Mouse (Mus musculus) cerebellum, postnatal 14 days (tissue): ENCODE results near the gene Plppr5.
A peak's percentile ranks its signal among the peaks of the same experiment; 100 is the strongest.

Experiments used
- DNase-seq, 2 experiments: peaks; one replicate each; pipeline ENCODE4 v3.0.0; 2021; ENCODE audit warnings: mixed read lengths in 2 of 2

The Plppr5 gene

GRCm38 (mm10) chr3:117574529-117575252 lies at the start of gene Plppr5:
Plppr5 (plus strand) TSS chr3:117574836.
- peak; percentile 69 to 80 for DNase-seq

- DNase-seq = no peak
Observed at GRCm38 (mm10) chr3:117549899-117550298, 24.7 kb upstream of the Plppr5 start.

DNA sequence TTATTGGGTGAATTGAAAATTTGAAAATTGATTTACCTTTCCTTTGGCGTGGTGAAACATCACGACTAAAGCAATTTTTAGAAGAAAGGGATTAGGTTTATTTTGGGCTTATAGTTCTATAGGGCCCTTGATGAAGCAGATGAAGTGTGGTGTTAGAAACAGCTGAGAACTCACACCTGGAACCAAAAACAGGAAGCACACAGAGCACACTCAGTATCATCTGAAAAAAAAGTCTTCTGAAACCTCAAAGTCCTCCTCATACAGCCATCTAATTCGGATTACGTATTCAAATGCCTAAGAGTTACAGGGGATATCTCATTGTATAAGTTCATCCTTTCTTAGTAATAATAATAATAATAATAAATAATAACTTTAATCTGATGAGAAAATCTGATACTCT lies 24.1 kb upstream of the Plppr5 start:
- DNase-seq = no peak

DNA sequence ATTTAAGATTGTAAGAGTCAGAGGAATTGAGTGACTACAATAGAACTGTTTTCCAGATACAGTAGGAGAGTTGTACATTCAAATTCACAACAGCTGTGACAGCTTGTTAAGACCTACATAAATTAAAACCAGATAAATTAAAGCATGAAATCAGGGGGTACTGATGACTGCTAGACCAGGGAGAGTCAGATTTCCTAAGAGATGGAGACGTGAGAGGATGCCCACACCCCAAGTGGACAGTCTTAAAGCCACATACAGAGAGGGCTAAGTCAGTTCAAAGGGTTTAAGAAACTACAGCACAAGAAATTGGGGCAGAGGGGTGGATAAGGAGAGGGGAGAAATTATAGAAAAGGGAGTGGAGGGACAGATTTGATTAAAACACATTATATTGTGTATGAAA lies 17.7 kb upstream of the Plppr5 start:
- no peak for DNase-seq

- peak; percentile 64 to 71 for DNase-seq
Observed at GRCm38 (mm10) chr3:117575253-117575927, 754 bp downstream of the Plppr5 start.

DNA sequence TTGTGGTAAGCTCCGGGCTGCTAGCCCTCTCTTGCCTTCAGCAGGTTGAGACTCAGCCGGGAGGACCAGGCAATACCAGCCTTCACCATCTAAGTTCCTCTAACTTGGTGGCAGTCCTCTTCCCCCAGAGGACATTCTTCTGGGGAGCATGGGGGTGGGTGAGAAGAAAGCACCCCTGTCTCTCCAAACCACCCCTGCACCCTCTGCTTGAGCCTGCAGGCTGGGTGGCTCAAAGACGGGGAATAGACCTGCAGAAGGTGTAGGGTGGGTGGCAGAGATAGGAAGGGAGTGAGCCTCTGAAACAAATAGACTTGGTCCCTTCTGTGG lies 1.3 kb downstream of the Plppr5 start:
- DNase-seq = no peak

DNA sequence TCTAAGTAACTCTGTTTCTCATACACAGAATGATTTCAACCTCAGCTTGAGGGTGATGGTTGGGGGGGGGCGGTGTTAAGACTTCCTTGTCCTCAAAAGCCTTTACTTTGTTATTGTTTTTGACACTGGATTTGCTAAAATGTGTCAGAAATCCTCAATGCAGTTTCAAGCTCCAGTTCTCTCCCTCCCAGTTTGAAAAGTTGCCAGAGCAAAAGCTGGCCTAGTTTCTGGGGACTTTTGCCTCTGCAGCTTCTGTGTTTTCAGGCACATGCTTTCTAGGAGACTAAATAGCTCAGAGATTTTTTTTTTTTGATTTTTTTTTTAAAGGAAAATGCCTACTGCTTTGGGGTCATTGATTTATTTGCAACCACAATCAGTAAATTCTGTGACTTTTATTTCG lies 2.7 kb downstream of the Plppr5 start:
- peak; percentile 41 to 49 for DNase-seq

- DNase-seq = no peak
Observed at GRCm38 (mm10) chr3:117582628-117583027, 8.0 kb downstream of the Plppr5 start.

GRCm38 (mm10) chr3:117602404-117602803 lies 27.8 kb downstream of the Plppr5 start:
- DNase-seq = no peak

DNA sequence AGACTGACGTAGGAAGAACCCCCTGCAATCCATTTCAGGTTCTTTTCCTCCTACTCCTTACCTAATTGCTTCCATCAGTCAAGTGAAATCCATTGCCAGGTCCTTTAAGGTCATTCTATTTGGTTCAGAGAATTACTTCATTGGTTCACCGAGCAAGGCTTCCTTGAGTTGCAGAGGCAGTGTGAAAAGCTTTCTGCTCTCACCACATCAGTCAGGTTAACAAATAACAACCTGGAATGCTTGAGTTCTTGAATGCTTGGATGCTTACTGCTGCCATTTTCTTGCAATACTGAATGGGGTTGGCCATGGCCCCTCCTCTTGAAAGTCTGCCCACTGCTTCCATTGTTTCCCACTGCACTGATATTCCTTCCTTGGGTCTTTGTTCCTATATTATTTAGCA lies 28.8 kb downstream of the Plppr5 start:
- DNase-seq = no peak

DNA sequence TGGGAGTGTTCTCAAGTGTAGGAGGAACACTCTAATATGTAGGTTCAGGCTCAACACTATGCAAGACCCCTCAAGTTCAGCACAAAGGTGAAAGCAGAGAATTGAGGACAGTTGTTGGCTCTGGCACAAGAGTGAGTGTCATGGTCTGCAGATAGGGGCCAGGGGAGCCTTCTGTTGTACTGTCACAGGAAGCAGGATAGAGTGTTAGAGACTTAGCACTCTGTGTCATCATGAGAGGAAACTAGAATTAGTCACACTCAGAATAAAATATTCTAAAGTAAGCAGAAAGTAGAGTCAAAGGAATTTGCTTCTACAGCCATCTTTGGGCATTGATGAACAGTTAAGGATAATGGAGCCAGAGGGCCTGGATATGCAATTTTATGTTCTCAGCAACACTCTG lies 31.7 kb downstream of the Plppr5 start:
- DNase-seq = no peak

GRCm38 (mm10) chr3:117611453-117611852 lies 36.8 kb downstream of the Plppr5 start:
- no peak for DNase-seq

GRCm38 (mm10) chr3:117614856-117615255 lies 40.2 kb downstream of the Plppr5 start:
- DNase-seq = no peak

GRCm38 (mm10) chr3:117625257-117626001 lies 50.8 kb downstream of the Plppr5 start:
- no peak for DNase-seq

DNA sequence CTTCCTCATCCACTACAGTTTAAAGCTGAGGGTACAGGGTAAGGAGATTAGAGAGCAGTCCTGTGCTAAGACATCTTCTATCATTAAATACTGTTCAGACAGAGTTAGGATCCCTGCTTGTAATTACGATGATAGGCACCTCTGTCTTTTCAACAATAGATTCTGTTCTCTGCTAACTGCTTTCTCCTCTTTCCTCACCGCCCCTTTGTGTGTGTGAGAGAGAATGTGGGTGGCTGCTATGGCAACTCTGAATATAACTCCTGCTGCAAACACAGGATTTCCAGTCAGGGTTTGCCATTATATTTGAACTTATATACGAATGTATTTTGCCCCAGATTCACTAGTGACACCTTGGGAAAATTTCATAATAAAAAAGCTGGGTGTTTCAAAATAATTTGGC lies 54.2 kb downstream of the Plppr5 start:
- DNase-seq = no peak

- DNase-seq = no peak
Observed at GRCm38 (mm10) chr3:117630332-117630731, 55.7 kb downstream of the Plppr5 start.

DNA sequence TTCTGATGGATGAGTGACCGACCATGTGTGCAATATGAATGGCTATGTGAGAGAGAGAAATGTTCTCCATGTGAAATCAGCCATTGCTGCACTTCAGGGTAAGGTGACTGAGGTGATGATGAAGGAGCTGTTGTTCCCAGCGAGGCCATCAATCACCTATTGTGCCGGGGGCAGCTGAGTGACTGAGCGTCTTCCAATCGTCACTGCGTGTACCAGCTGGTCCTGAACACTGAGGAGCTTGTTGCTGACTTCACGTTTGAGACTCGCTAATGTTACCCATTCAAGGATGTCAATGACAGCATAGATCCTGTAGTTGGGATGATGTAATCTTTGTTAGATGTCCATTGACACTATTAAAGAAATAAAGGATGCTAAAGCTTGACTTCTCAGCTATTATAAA lies 74.0 kb downstream of the Plppr5 start:
- no peak for DNase-seq

- DNase-seq = no peak
Observed at GRCm38 (mm10) chr3:117664316-117664715, 89.7 kb downstream of the Plppr5 start.

DNA sequence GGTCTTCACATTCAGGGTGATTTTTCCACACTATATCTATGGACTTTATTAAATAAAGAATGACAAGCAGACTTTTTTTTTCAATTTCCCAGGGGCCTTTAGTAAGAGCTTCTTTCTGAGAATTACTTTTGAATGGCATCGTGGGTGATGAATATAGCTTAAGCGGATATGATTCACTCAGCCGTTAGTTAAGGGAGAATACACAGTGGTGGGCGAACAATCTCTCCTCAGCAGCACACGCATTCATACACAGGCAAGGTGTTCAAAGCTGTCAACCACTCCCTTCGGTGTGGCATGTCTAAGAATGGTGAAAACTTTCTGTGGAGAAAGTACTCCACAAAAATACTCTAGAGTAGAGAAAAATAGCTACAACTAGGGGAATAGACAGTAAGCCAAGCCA lies 104.6 kb downstream of the Plppr5 start:
- DNase-seq = no peak

GRCm38 (mm10) chr3:117684640-117685039 lies 110.0 kb downstream of the Plppr5 start:
- DNase-seq = no peak

GRCm38 (mm10) chr3:117686036-117686435 lies 111.4 kb downstream of the Plppr5 start:
- no peak for DNase-seq

DNA sequence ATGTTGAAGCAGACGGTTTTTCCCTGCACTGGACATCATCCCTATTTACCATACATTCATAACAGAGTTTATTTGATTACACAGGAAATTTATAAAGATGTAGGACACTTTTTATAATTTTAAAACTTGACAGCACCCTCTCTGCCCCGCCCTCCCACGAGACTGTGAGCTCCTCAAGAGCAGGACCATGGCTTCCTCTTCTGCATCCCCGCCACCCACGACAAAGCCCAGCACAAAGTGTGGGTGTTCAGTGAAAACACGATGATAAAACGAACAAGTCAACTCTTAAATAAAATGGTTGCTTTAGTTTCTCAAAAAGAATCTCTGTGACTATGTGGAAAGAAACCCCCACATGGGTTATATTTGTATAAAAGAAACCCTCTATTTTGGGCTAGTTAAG lies 112.0 kb downstream of the Plppr5 start:
- no peak for DNase-seq

DNA sequence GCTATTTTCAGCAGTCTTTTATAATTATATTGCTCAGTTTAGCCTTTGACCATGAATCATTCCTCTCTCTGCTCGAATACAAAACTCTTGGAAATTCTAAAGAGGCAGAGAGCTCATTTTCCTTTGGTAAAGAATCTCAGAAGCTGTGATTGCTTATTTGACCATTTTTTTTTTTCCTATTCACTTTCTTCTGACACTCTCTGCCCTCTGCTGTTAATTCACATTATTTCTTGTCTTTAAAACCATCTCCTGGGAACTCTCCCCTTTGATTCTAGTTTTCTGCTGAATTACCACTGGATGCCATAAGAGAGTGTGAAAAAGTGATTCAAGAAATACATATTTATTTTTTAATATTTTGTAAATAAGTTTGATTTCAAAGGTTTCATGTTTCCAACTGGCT lies 120.1 kb downstream of the Plppr5 start:
- no peak for DNase-seq

DNA sequence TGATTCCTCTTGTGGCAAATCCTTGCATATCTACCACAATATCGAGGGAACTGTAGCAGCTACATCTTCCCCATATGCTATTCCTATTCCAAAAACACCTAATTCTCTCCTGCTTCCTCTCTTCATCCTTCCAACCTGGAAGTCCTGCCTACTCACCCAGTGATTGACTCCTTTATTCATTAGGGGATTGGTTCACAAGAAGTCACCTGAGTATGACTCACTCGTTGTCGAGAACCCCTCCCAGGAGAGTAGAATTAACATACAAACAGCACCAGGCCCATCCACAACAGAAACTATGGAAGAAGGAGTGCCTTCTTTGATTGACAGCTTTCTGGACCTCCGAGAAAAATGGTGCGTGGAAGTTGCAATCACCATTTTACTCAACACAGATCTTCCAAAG lies 121.7 kb downstream of the Plppr5 start:
- DNase-seq = no peak
